Mouse (Mus musculus): ENCODE measurements around the gene Slc22a29.
"Not testable (repeated sequence)": the region's sequence is repeated elsewhere in the genome, so short reads cannot be mapped to it uniquely, and the experiment has no call there.

Gene Slc22a29

GRCm38 (mm10) chr19:8218800-8219199 is at the start of gene Slc22a29:
Gene Slc22a29 (minus strand): TSS chr19:8218900.
- DNase-seq (ENCODE audit: low spot score) = no peak

GRCm38 (mm10) chr19:8265324-8265723 is 46.6 kb upstream of the Slc22a29 start:
- DNase-seq (ENCODE audit: low spot score) = no peak

GRCm38 (mm10) chr19:8252705-8253037 is 34.0 kb upstream of the Slc22a29 start:
- DNase-seq (ENCODE audit: low spot score) = no peak

- DNase-seq (ENCODE audit: low spot score) = peak; percentile 31
Measured at GRCm38 (mm10) chr19:8251896-8252704, 33.4 kb upstream of the Slc22a29 start.

GRCm38 (mm10) chr19:8228916-8229315 is 10.2 kb upstream of the Slc22a29 start:
- DNase-seq (ENCODE audit: low spot score) = no peak

GRCm38 (mm10) chr19:8148787-8149523 is 69.7 kb downstream of the Slc22a29 start:
- DNase-seq (ENCODE audit: low spot score) = no peak

GRCm38 (mm10) chr19:8142716-8143115 is 76.0 kb downstream of the Slc22a29 start:
- not testable (repeated sequence) for DNase-seq (ENCODE audit: low spot score)

GRCm38 (mm10) chr19:8134127-8134841 is 84.4 kb downstream of the Slc22a29 start:
- DNase-seq (ENCODE audit: low spot score) = not testable (repeated sequence)

GRCm38 (mm10) chr19:8131881-8132280 is 86.8 kb downstream of the Slc22a29 start, which contains the start of gene Slc22a28:
Gene Slc22a28 (minus strand): TSS chr19:8131982.
- DNase-seq (ENCODE audit: low spot score) = not testable (repeated sequence)

Measured in ovary, postnatal 36 days (tissue).